11 mouse cellular contexts compared by ENCODE assay signal in the genomic region with DNA sequence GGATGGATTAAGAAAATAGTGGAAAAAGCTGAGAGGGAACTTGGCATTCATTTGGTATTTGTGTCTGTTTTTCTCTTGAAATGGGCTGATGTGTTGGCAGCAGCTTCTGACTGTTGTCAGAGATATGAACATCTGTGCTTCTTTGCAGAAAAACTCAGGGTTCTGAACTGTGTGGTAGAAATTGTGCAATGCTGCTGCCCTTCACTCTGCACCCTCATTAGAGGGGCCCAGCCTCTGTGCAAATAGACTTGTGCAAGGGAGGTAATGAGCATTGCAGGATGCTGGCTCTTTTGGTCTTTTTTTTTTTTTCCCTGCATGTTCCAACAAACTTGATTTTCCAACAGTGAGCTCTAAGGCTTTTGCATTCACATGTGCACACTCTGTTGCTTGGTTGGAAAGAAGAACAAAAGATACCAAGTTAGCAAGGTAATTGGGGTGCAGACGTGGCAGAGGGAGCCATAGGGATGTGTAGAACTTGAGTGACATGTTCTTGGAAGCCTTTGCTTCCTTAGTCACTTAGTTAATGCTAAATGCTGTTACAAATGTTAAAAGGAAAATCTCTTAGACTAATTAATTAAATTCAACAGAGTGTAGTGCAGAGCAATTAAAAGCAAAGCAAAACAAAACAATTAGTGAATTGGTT. TPM values are rescaled to one million over a fixed set of nuclear protein-coding genes. Genes with fewer than 3 reads are reported as not detected.
DNase-seq lines count a peak whose midpoint lies in the region; ATAC-seq and TF ChIP-seq lines count a peak whose summit lies in the region.
"Had no signal": no experiment of that assay in that cellular context is flagged by ENCODE, and none has a peak within 500 bp of the region (broad histone marks: within the 10 kb centered on the region; RNA-seq: fewer than 3 reads in every experiment).

No protein-coding gene starts in this region.

- no peaks in the 10 kb centered on the region for H3K79me3 ChIP-seq in C2C12 (ENCODE audit: low read depth)

- no peaks in the 10 kb centered on the region for H3K36me3 ChIP-seq in C2C12 (ENCODE audit: control insufficient read depth, insufficient read depth)
- no peaks in the 10 kb centered on the region for H3K36me3 ChIP-seq in lung, embryonic 16.5 days (ENCODE audit: control insufficient read depth, insufficient read depth, low read length)
- H3K36me3 ChIP-seq: limb, embryonic 12.5 days; neural tube, embryonic 15.5 days had no signal

- no peaks in the 10 kb centered on the region for H3K27me3 ChIP-seq in C2C12 (ENCODE audit: control insufficient read depth, insufficient read depth, insufficient read length)
- no peaks in the 10 kb centered on the region for H3K27me3 ChIP-seq in lung, embryonic 16.5 days (ENCODE audit: control insufficient read depth, insufficient read depth, low read depth, low read length)
- H3K27me3 ChIP-seq: limb, embryonic 12.5 days; neural tube, embryonic 15.5 days had no signal

- no peak overlapping the region for H3K9ac ChIP-seq in lung, embryonic 16.5 days (ENCODE audit: low read length)
- H3K9ac ChIP-seq: limb, embryonic 12.5 days; neural tube, embryonic 15.5 days had no signal

- H3K4me2 ChIP-seq in lung, embryonic 16.5 days (ENCODE audit: low read depth, low read length), result 0 out of 2 replicates have a peak overlapping the region, but pooled peaks have one; percentile 12
- H3K4me2 ChIP-seq: limb, embryonic 12.5 days; neural tube, embryonic 15.5 days had no signal

- no peaks in the 10 kb centered on the region for H3K79me2 ChIP-seq in C2C12 (ENCODE audit: control insufficient read depth, insufficient read depth)

- no peak for TF ChIP-seq CTCF in gastrocnemius, adult 2 months (IDR thresholded peaks at IDR 0.05)
- no peak for TF ChIP-seq CTCF in C2C12 (IDR thresholded peaks at IDR 0.05; ENCODE audit: control insufficient read depth, insufficient read depth, insufficient read length)

- DNase-seq in gastrocnemius, adult 2 months, result peak; percentile 53
- DNase-seq in gastrocnemius, postnatal 4 days (ENCODE audit: low spot score in 2 of 2), result no peak
- DNase-seq in T-cell, adult 2 months (ENCODE audit: low spot score), result no peak
- DNase-seq in kidney, postnatal 14 days, result no peak
- no peak for DNase-seq in left cerebral cortex, postnatal 36 days (ENCODE audit: low spot score in 2 of 2)
- DNase-seq: embryo, embryonic 11 days had no signal

- intact Hi-C loops in gastrocnemius, adult 2 months (cut with DNase I), result no loop called here
- intact Hi-C loops in left cerebral cortex, postnatal 36 days (cut with DNase I), result no loop called here

- H3K4me1 ChIP-seq in lung, embryonic 16.5 days (replicated peaks; ENCODE audit: control insufficient read depth, insufficient read depth, low read length), result peaks cover 56% of the 10 kb centered on the region

- peak overlapping the region; percentile 76 for H3K27ac ChIP-seq in gastrocnemius, adult 2 months
- H3K27ac ChIP-seq in lung, embryonic 16.5 days (ENCODE audit: low read length), result peak overlapping the region; percentile 56
- H3K27ac ChIP-seq: limb, embryonic 12.5 days; neural tube, embryonic 15.5 days had no signal

- H3ac ChIP-seq in C2C12 (ENCODE audit: control insufficient read depth, insufficient read length, low read depth), result no peak overlapping the region

- H3K4me3 ChIP-seq in gastrocnemius, adult 2 months, result no peak overlapping the region
- no peak overlapping the region for H3K4me3 ChIP-seq in C2C12 (ENCODE audit: insufficient read depth, poor library complexity, severe bottlenecking)
- no peak overlapping the region for H3K4me3 ChIP-seq in lung, embryonic 16.5 days (ENCODE audit: low read length)
- H3K4me3 ChIP-seq: limb, embryonic 12.5 days; neural tube, embryonic 15.5 days had no signal

- WGBS in lung, embryonic 16.5 days, result 25% methylated on average over 1 of the region's 1 CpGs

- ATAC-seq in granulocyte monocyte progenitor cell, adult 5-6 weeks (replicated peaks; ENCODE audit: poor library complexity, severe bottlenecking), result peak; percentile 78
- peak; percentile 84 for ATAC-seq in lung, embryonic 16.5 days (ENCODE audit: low read depth)

- no peaks in the 10 kb centered on the region for H3K9me3 ChIP-seq in lung, embryonic 16.5 days (ENCODE audit: control insufficient read depth, low read length)
- H3K9me3 ChIP-seq: limb, embryonic 12.5 days; neural tube, embryonic 15.5 days had no signal

TF ChIP-seq in C2C12, 6 proteins besides CTCF, POLR2A, EP300 and RAD21:
- TF ChIP-seq USF1 (IDR thresholded peaks at IDR 0.05; ENCODE audit: low read depth) (no peak), CEBPB (IDR thresholded peaks at IDR 0.05; ENCODE audit: low read depth) (peak; percentile 46)

RNA-seq across cellular contexts. Expression of a gene that starts 26.6 kb away (rescaled TPM):
- total RNA-seq in gastrocnemius, adult 2 months (2021), result 1 to 10 TPM; 4.1 to 4.3 TPM
- 10 to 100 TPM; 23.6 to 27.7 TPM for total RNA-seq in gastrocnemius, postnatal 4 days (2021)
- not detected for polyA plus RNA-seq in C2C12 (2012; fragmentation: generic; extraction: Trizol)
- 98.4 and 131 TPM in 2 replicates for total RNA-seq in granulocyte monocyte progenitor cell, adult 5-6 weeks (2014; fragmentation: Nextera tagmentation)
- total RNA-seq in granulocyte monocyte progenitor cell, adult 5-6 weeks (2017), result 62.1 and 64.0 TPM in 2 replicates
- polyA plus RNA-seq in lung, embryonic 16.5 days (2015; fragmentation: Nextera tagmentation; extraction: Ambion mirVana), result 43.9 and 44.3 TPM in 2 replicates
- 10 to 100 TPM; 61.7 to 75.4 TPM for total RNA-seq in left cerebral cortex, postnatal 36 days (2021)

Comparison
In these comparisons a context has a peak if more than half of its experiments do, and no peak if none do; other contexts are left out.
1. RNA of a gene that starts 26.6 kb away (total RNA-seq): 62.1 to 131 TPM in granulocyte monocyte progenitor cell, adult 5-6 weeks, 61.7 to 75.4 TPM in left cerebral cortex, postnatal 36 days and 23.6 to 27.7 TPM in gastrocnemius, postnatal 4 days; 4.1 to 4.3 TPM in gastrocnemius, adult 2 months; every median in the first group is over 4 times any median in the second.